Mouse (Mus musculus): ENCODE measurements around the gene Anxa4.

- TF ChIP-seq CTCF (IDR thresholded peaks at IDR 0.05; ENCODE audit: borderline replicate concordance, insufficient read depth, low read depth, low read length) (no peak), POLR2A (IDR thresholded peaks at IDR 0.05; ENCODE audit: borderline replicate concordance, insufficient read depth, low read length) (no peak)
Observed at GRCm38 (mm10) chr6:86697903-86698302, 95.5 kb downstream of the Anxa4 start.

Data from cerebellum, adult 2 months (tissue).